Mouse (Mus musculus): Measurements from ENCODE around the gene Tmem204. TPM values are rescaled to one million over a fixed set of nuclear protein-coding genes. Genes with fewer than 3 reads are reported as not detected.
A peak's percentile ranks its signal among the peaks of the same experiment; 100 is the strongest.

Tmem204 gene
- polyA plus RNA-seq, 1 experiment from 2014 or later = 9.7 TPM

DNA sequence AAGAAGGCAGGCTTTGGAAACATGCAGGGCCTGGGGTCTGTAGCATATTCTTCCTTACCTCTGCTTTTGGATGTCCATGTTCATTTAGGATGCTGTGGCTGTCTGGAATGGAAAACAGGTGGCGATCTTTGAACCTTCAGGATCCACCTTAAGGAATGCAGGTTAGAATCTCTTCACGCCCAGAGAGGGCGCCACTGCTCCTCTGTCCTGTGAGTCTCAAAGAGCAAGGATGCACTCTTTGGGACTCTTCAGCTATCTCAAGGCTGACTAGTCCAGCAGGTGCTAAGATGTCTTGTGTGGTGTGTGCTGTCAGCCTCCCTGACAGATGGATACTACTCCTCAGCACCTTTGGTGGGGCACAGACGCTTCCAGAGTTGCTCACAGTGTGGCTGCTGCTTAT is 47.2 kb downstream of the Tmem204 start:
- ATAC-seq (ENCODE audit: insufficient number of reproducible peaks, low FRiP score, low TSS enrichment, low read depth) = no peak
- Histone ChIP-seq H3K9ac (ENCODE audit: low read length) (no peak overlapping the region), H3K27me3 (ENCODE audit: control insufficient read depth, insufficient read depth, low read length) (no peaks in the 10 kb centered on the region), H3K36me3 (ENCODE audit: control insufficient read depth, insufficient read depth, low read length) (peaks cover 6% of the 10 kb centered on the region; the same call in 1 of the 2 replicates), H3K9me3 (ENCODE audit: control insufficient read depth, low read length) (no peaks in the 10 kb centered on the region), H3K4me3 (ENCODE audit: low read depth, low read length) (no peak overlapping the region), H3K4me1 (ENCODE audit: control insufficient read depth, insufficient read depth, low read length) (no peaks in the 10 kb centered on the region), H3K27ac (replicated peaks; ENCODE audit: low read depth, low read length) (no peak overlapping the region), H3K4me2 (ENCODE audit: low read depth, severe bottlenecking) (no peak overlapping the region; the same call in 1 of the 2 replicates)
- no peak for DNase-seq (ENCODE audit: low spot score)
- WGBS = 66% methylated on average over 4 of the region's 4 CpGs

DNA sequence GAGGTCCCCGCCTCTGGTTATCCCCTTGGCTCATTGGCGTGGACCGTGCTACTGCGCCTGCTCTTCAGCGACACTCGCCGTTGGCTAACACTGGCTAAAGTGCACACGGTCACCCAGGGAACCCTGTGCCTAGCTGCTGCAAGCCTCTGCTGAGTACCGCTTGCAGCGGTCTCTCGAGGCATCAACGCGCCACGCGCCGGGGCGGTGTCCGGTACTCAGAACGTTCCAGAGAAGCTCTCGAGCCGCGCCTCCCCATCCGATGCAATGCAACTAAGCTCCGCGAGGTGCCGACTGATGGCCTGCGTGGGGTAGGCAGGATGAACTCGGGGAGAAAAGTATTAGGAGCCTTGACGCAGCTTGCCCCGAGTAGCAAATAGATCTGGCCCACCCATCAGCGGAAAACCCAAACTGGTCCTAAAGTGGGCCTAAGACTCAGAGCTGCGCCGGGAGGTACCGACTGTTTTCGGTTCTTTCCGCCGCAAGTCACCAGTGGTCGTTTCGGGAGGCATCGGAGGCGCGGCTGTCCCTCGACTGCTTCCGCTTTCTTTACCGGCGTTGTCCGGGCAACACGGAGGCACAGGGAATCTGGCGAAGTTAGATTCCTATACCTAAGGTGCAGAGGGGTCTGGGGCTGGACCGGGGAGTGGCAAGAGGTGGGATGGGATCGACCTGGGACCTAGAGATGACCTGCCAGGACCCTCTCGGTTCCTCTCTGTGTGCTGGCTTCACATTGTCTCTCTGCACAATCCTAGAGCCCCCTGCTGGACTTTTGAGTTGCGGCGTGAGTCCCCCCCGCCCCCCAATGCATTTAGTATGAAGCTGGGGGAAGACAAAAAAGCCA is 66.9 kb downstream of the Tmem204 start:
- peaks cover 3% of the 10 kb centered on the region; the same call in 1 of the 2 replicates for H3K36me3 ChIP-seq (ENCODE audit: control insufficient read depth, insufficient read depth, low read length)
- peak; percentile 77 for DNase-seq (ENCODE audit: low spot score)
- no peaks in the 10 kb centered on the region for H3K27me3 ChIP-seq (ENCODE audit: control insufficient read depth, insufficient read depth, low read length)
- WGBS = under 1% methylated on average over 55 of the region's 55 CpGs
- H3K4me1 ChIP-seq (ENCODE audit: control insufficient read depth, insufficient read depth, low read length) = peaks cover 3% of the 10 kb centered on the region; the same call in 1 of the 2 replicates
- peak; percentile 85 for ATAC-seq (ENCODE audit: insufficient number of reproducible peaks, low FRiP score, low TSS enrichment, low read depth)
- peak overlapping the region; percentile 76 for H3K9ac ChIP-seq (ENCODE audit: low read length)
- peak overlapping the region; percentile 99 for H3K4me3 ChIP-seq (ENCODE audit: low read depth, low read length)
- no peaks in the 10 kb centered on the region for H3K9me3 ChIP-seq (ENCODE audit: control insufficient read depth, low read length)
- peak overlapping the region; percentile 87 for H3K4me2 ChIP-seq (ENCODE audit: low read depth, severe bottlenecking)
- H3K27ac ChIP-seq (replicated peaks; ENCODE audit: low read depth, low read length) = peak overlapping the region; percentile 49

DNA sequence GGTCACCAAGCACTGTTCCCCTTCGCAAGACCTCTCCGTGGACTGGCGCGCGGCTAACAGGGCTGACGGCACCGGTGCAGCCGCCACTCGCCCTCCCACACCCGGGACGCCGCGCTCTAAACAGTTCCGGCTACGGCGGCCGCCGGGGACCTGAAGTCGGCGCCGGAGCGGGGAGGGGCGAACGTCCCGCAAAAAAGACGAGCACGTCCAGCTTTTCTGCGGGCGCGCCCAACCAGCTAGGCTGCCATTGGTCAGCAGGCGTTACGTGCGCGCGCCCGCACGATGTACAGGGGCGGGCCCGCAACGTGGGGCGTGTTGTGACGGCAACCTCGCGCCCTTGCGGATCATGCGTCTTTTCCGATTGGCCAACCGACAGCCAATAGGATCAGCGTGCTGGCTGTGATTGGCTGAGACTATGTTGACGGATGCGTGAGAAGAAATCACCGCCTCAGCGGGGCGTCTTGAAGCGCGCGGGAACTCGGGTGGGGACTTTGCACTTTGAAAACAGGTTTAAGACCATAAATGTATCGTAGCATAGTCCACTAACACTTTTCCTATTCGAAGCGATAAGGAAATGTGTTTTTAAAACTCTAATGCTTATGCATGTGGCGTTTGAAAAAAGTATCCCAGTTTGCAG is 67.6 kb downstream of the Tmem204 start, which contains the start of the genes Cramp1l and Ift140:
Gene Cramp1l, minus strand, starts transcription at position 134 of the 637 bp plus-strand sequence.
Gene Ift140, plus strand, starts transcription at position 431 of the 637 bp plus-strand sequence.
- Histone ChIP-seq H3K27ac (replicated peaks; ENCODE audit: low read depth, low read length) (peak within 1 kb of the TSS; percentile 70), H3K9ac (ENCODE audit: low read length) (peak within 1 kb of the TSS; percentile 98), H3K4me1 (ENCODE audit: control insufficient read depth, insufficient read depth, low read length) (peaks cover 3% of the 10 kb centered on the region; the same call in 1 of the 2 replicates), H3K36me3 (ENCODE audit: control insufficient read depth, insufficient read depth, low read length) (peaks cover 6% of the 10 kb centered on the region; the same call in 1 of the 2 replicates), H3K4me2 (ENCODE audit: low read depth, severe bottlenecking) (peak within 1 kb of the TSS; percentile 87), H3K27me3 (ENCODE audit: control insufficient read depth, insufficient read depth, low read length) (no peaks in the 10 kb centered on the region), H3K9me3 (ENCODE audit: control insufficient read depth, low read length) (no peaks in the 10 kb centered on the region), H3K4me3 (ENCODE audit: low read depth, low read length) (peak within 1 kb of the TSS; percentile 99)
- DNase-seq (ENCODE audit: low spot score) (peak; percentile 99), ATAC-seq (ENCODE audit: insufficient number of reproducible peaks, low FRiP score, low TSS enrichment, low read depth) (peak; percentile 98)
- WGBS = under 1% methylated on average over 62 of the region's 62 CpGs

DNA sequence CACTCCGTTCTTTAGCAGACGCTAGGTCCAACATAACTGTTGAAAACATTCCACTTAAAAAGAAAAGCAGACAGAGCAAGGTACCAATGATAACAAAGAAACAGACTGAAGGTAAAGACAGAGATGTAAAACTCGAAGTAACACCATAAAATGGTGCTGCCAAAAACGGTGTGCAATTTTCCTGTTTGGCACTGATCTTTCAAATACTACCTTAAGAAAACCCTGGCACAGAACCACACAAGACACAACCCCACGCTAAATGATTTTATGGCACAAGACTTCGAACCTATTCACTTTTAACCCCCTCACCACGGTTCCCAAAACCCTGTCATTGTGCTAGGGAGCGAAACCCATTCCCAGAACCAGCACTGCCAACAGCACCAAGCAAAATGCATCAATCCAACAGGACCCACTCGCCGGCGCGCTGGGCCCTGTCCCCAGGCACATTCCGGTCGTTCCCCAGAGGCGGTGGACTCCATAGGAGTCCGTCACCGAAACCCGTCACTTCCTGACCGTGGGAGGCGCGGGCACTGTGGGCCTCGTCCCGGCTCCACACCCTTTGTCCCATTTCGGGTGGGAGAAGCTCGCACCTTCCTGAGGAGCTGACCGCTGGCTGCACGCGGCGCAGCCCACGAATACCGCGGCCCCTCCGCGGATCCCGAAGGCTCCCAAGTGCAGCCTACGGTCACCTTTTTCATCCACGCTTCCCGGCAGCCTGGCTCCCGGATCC is 68.4 kb downstream of the Tmem204 start:
- ATAC-seq (ENCODE audit: insufficient number of reproducible peaks, low FRiP score, low TSS enrichment, low read depth) (peak; percentile 1; the same call in 1 of the 2 replicates), DNase-seq (ENCODE audit: low spot score) (peak; percentile 61)
- 1% methylated on average over 37 of the region's 39 CpGs for WGBS
- peaks cover 6% of the 10 kb centered on the region; the same call in 1 of the 2 replicates for H3K36me3 ChIP-seq (ENCODE audit: control insufficient read depth, insufficient read depth, low read length)
- no peaks in the 10 kb centered on the region for H3K27me3 ChIP-seq (ENCODE audit: control insufficient read depth, insufficient read depth, low read length)
- peak overlapping the region; percentile 98 for H3K9ac ChIP-seq (ENCODE audit: low read length)
- H3K4me3 ChIP-seq (ENCODE audit: low read depth, low read length) = peak overlapping the region; percentile 99
- peaks cover 3% of the 10 kb centered on the region; the same call in 1 of the 2 replicates for H3K4me1 ChIP-seq (ENCODE audit: control insufficient read depth, insufficient read depth, low read length)
- peak overlapping the region; percentile 80 for H3K4me2 ChIP-seq (ENCODE audit: low read depth, severe bottlenecking)
- H3K9me3 ChIP-seq (ENCODE audit: control insufficient read depth, low read length) = no peaks in the 10 kb centered on the region
- H3K27ac ChIP-seq (replicated peaks; ENCODE audit: low read depth, low read length) = peak overlapping the region; percentile 70; the same call in 1 of the 2 replicates

DNA sequence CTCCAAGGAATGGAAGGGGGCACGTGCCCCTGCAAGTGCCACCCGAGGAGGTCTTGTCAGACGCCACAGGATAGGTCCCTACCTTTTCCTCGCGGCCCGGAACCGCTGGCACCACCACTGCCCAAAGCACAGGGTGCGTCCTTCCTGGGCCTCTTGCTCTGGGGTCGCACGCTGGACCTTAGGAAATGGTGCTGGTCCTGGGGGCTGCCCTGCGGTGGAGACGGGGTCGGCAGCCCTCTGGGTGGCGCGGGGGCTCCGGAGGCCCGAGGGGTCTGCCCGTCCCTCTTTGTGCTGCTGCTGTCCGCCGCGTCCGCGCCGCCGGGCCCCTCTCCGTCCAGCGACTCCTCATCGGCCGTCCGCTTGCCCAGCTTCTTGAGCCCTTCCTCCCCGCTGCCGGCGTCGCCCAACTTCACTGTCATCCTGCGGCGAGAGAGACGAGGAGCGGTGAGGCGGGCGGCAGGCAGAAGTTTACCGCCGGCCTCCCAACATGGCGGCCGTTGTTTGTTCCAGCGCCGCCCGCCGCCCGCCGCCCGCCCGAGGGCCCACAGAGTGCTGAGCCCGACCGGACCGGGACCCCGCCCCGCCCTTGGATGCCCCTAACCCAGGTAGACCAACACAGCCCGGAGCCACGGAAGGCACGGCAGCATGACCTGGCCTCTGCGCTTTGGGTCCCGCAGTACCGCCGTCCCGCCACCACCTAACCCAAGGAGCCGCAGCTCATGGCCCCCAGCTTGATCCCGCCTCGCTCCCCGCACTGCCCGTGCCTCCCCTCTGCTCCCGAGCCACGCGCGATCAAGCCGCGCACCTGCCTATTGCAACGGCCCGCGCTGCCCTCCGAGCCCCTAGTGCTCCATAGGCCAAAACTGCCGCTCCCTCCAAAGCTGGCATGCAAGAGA is 69.5 kb downstream of the Tmem204 start:
- Histone ChIP-seq H3K36me3 (ENCODE audit: control insufficient read depth, insufficient read depth, low read length) (peaks cover 9% of the 10 kb centered on the region; the same call in 1 of the 2 replicates), H3K4me3 (ENCODE audit: low read depth, low read length) (peak overlapping the region; percentile 99), H3K4me2 (ENCODE audit: low read depth, severe bottlenecking) (peak overlapping the region; percentile 80), H3K9ac (ENCODE audit: low read length) (peak overlapping the region; percentile 98), H3K9me3 (ENCODE audit: control insufficient read depth, low read length) (no peaks in the 10 kb centered on the region), H3K4me1 (ENCODE audit: control insufficient read depth, insufficient read depth, low read length) (peaks cover 3% of the 10 kb centered on the region; the same call in 1 of the 2 replicates), H3K27me3 (ENCODE audit: control insufficient read depth, insufficient read depth, low read length) (no peaks in the 10 kb centered on the region), H3K27ac (replicated peaks; ENCODE audit: low read depth, low read length) (peak overlapping the region; percentile 81)
- DNase-seq (ENCODE audit: low spot score) (peak; percentile 67), ATAC-seq (ENCODE audit: insufficient number of reproducible peaks, low FRiP score, low TSS enrichment, low read depth) (no peak)
- under 1% methylated on average over 77 of the region's 81 CpGs for WGBS

Other genes starting within 250 kb of the Tmem204 start
- gene Hagh, start 243.4 kb downstream of the Tmem204 start, polyA plus RNA-seq (2014; fragmentation: Nextera tagmentation; extraction: Ambion mirVana) = 27.2 and 28.8 TPM in 2 replicates
- gene Fahd1, start 233.2 kb downstream of the Tmem204 start, polyA plus RNA-seq (2014; fragmentation: Nextera tagmentation; extraction: Ambion mirVana) = 16.6 and 18.5 TPM in 2 replicates
- 0.24 and 0.47 TPM in 2 replicates for gene Igfals, start 217.6 kb downstream of the Tmem204 start, polyA plus RNA-seq (2014; fragmentation: Nextera tagmentation; extraction: Ambion mirVana)
- gene Nubp2, start 197.2 kb downstream of the Tmem204 start, polyA plus RNA-seq (2014; fragmentation: Nextera tagmentation; extraction: Ambion mirVana) = 65.1 and 66.0 TPM in 2 replicates
- 36.8 and 42.1 TPM in 2 replicates for gene Spsb3, start 196.9 kb downstream of the Tmem204 start, polyA plus RNA-seq (2014; fragmentation: Nextera tagmentation; extraction: Ambion mirVana)
- 20.5 and 20.8 TPM in 2 replicates for gene Eme2, start 188.5 kb downstream of the Tmem204 start, polyA plus RNA-seq (2014; fragmentation: Nextera tagmentation; extraction: Ambion mirVana)
- gene Mrps34, start 188.5 kb downstream of the Tmem204 start, polyA plus RNA-seq (2014; fragmentation: Nextera tagmentation; extraction: Ambion mirVana) = 82.3 and 84.8 TPM in 2 replicates
- gene Nme3, start 187.1 kb downstream of the Tmem204 start, polyA plus RNA-seq (2014; fragmentation: Nextera tagmentation; extraction: Ambion mirVana) = 51.5 and 53.0 TPM in 2 replicates
- 31.0 and 32.0 TPM in 2 replicates for gene Mapk8ip3, start 146.6 kb downstream of the Tmem204 start, polyA plus RNA-seq (2014; fragmentation: Nextera tagmentation; extraction: Ambion mirVana)
- gene Jpt2, start 122.9 kb downstream of the Tmem204 start, polyA plus RNA-seq (2014; fragmentation: Nextera tagmentation; extraction: Ambion mirVana) = 201 and 259 TPM in 2 replicates
- 13.0 and 14.6 TPM in 2 replicates for gene Cramp1l, start 67.8 kb downstream of the Tmem204 start, polyA plus RNA-seq (2014; fragmentation: Nextera tagmentation; extraction: Ambion mirVana)
- 21.0 and 24.0 TPM in 2 replicates for gene Ift140, start 67.5 kb downstream of the Tmem204 start, polyA plus RNA-seq (2014; fragmentation: Nextera tagmentation; extraction: Ambion mirVana)
- 28.8 and 35.8 TPM in 2 replicates for gene Telo2, start 32.4 kb upstream of the Tmem204 start, polyA plus RNA-seq (2014; fragmentation: Nextera tagmentation; extraction: Ambion mirVana)
- gene Ptx4, start 37.2 kb upstream of the Tmem204 start, polyA plus RNA-seq (2014; fragmentation: Nextera tagmentation; extraction: Ambion mirVana) = 0.17 TPM in 1 of 2 replicates, not detected in the other
- 20.6 and 21.0 TPM in 2 replicates for gene Clcn7, start 49.8 kb upstream of the Tmem204 start, polyA plus RNA-seq (2014; fragmentation: Nextera tagmentation; extraction: Ambion mirVana)
- not detected in 2 replicates for gene Ccdc154, start 78.9 kb upstream of the Tmem204 start, polyA plus RNA-seq (2014; fragmentation: Nextera tagmentation; extraction: Ambion mirVana)
- gene Gm38655, start 91.9 kb upstream of the Tmem204 start, polyA plus RNA-seq (2014; fragmentation: Nextera tagmentation; extraction: Ambion mirVana) = not detected in 2 replicates
- gene BC003965, start 101.0 kb upstream of the Tmem204 start, polyA plus RNA-seq (2014; fragmentation: Nextera tagmentation; extraction: Ambion mirVana) = 31.6 and 32.7 TPM in 2 replicates
- gene Unkl, start 104.8 kb upstream of the Tmem204 start, polyA plus RNA-seq (2014; fragmentation: Nextera tagmentation; extraction: Ambion mirVana) = 4.8 and 5.8 TPM in 2 replicates
- 28.3 and 29.4 TPM in 2 replicates for gene Gnptg, start 156.5 kb upstream of the Tmem204 start, polyA plus RNA-seq (2014; fragmentation: Nextera tagmentation; extraction: Ambion mirVana)
- gene Tsr3, start 156.6 kb upstream of the Tmem204 start, polyA plus RNA-seq (2014; fragmentation: Nextera tagmentation; extraction: Ambion mirVana) = 63.8 and 66.1 TPM in 2 replicates
- gene Baiap3, start 172.8 kb upstream of the Tmem204 start, polyA plus RNA-seq (2014; fragmentation: Nextera tagmentation; extraction: Ambion mirVana) = 0.71 and 0.88 TPM in 2 replicates
- 922 and 923 TPM in 2 replicates for gene Ube2i, start 191.0 kb upstream of the Tmem204 start, polyA plus RNA-seq (2014; fragmentation: Nextera tagmentation; extraction: Ambion mirVana)
- gene Prss34, start 214.8 kb upstream of the Tmem204 start, polyA plus RNA-seq (2014; fragmentation: Nextera tagmentation; extraction: Ambion mirVana) = not detected in 2 replicates
- gene Prss28, start 225.1 kb upstream of the Tmem204 start, polyA plus RNA-seq (2014; fragmentation: Nextera tagmentation; extraction: Ambion mirVana) = not detected in 2 replicates
- gene Prss29, start 235.1 kb upstream of the Tmem204 start, polyA plus RNA-seq (2014; fragmentation: Nextera tagmentation; extraction: Ambion mirVana) = not detected in 2 replicates

All from limb, embryonic 11.5 days (tissue).